Mouse (Mus musculus) urinary bladder, adult 18-20 months (tissue): ENCODE measurements around the gene Exoc4.

Source experiments
- DNase-seq, 2 experiments: peaks; one replicate each; pipeline ENCODE4 v3.0.0; 2022; ENCODE audit warnings: low spot score in 2 of 2, mixed read lengths in 2 of 2

Exoc4 gene

GRCm38 (mm10) chr6:34013469-34013868, 764.6 kb downstream of the Exoc4 start:
- DNase-seq = no peak
